Mouse (Mus musculus): ENCODE measurements around the gene Olfr282.

GRCm38 (mm10) chr15:98483907-98484886 is 53.2 kb downstream of the Olfr282 start:
- TF ChIP-seq CTCF (IDR thresholded peaks at IDR 0.05; ENCODE audit: borderline replicate concordance, insufficient read depth, low read depth, low read length): no peak
- no peak for TF ChIP-seq POLR2A (IDR thresholded peaks at IDR 0.05; ENCODE audit: borderline replicate concordance, insufficient read depth, low read length)
